Mouse (Mus musculus) CD4-positive, CD25-positive, alpha-beta regulatory T cell, adult 9 weeks (primary cell): ENCODE data around the gene Naxe. TPM values are rescaled to one million over a fixed set of nuclear protein-coding genes. Genes with fewer than 3 reads are reported as not detected.

Experiments
- polyA plus RNA-seq: library from polyadenylated mRNA; unstranded; fragments of 100-300 nt; shearing (Covaris generic); gene quantifications from one replicate; pipeline ENCODE4 v1.2.1, GENCODE M21; 2017

The Naxe gene
- polyA plus RNA-seq, result 102 TPM

DNA sequence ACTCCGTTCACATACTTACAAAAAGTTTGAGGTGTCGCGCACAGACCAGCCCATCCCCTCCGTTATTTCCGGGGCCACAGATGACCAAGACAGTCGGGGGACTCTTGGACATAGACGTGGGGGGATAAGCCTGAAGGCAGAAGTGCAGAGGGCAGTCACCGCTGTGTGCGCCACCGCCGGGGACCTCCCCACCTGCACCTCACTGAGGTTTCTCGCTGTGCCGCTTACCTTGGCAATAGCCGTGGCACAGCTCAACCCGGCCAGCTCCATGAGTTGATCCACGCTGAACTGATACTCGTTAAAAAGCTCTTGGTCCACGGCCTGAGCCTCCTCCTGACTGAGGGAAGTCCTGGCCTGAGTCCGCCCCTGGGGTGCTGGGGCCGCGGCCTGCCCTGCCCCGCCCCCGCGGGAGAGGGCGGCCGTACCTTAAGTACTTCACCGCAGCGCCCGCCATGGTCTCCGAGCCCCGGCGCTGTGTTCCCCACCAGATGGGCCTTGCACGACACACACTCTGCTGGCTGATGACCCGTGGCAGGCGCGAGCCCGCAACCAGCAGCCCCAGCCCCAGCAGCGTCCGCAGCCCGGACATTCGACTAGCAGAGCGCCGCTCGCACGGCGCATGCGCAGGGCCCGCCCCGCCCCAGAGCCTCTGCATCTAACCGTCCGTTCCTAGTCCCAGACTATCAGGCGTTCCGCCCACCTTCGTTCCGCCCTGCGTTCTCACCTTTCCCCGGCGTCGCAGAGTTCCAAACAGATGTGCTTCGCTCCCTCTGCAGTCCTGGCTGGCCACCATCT, at the start of gene Naxe:
Naxe (minus strand) TSS at position 594 of the 795 bp plus-strand sequence.

DNA sequence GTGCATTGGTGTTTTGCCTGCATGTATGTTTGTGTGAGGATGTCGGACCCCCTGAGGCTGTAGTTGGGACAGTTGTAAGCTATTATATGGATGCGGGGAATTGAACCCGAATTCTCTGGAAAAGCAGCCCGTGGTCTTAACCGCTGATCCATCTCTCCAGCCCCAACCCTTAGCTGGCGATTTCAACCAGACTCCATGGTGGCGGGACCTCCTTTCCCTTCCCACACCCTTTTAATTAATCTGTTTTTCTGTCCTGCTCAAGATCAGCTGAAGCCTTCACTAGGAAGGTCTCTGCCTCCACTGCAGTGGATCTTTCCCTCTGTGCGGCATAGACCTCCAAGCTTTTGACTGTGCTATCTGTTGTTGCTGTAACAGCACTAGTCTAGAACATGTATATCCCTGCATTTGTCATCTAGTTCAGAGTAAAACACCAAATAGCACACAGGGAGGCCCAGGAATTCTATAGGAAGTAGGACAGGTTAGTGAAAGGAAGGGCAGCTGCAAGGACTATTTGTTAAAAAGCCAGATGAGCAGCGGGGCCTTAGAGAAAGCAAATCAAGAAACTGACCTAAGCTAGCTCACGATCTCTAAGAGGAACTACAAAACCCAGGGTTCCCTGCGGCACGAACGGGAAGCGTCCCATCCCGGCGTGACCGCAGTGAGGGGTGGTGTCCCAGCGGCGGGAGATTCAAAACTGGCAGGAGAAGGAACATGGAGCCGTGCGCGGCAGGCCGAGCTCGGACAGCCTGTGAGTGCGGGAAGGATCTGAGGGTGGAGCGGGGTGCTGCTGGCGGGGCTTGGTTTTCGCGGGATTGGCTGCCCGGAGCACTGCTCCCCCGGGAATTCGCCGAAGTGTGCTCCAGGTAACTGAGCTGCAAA, 23.3 kb upstream of the Naxe start, which contains the start of gene Iqgap3:
Iqgap3 (plus strand) TSS at position 627 of the 879 bp plus-strand sequence.

DNA sequence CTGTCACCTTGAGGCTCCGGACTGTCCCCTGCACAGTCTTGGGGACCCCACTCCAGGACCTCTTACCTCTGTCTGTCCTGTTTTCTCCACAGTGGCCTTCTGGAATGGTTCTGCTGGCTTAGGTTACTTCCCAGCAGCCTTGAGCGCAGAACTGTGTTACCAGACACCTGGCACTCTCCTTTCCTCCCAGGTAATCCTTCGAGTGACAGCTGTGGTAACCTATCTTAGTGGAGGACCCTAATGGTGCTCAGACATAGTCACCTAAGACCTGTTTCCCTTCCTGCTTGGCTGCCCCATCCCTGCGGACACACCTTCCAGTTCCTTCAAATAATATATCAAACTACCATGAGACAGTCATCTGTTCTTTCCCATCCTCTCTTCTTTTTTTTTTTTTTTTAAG, 19.9 kb upstream of the Naxe start, which contains the start of gene Ttc24:
Ttc24 (minus strand) TSS at position 101 of the 400 bp plus-strand sequence.

DNA sequence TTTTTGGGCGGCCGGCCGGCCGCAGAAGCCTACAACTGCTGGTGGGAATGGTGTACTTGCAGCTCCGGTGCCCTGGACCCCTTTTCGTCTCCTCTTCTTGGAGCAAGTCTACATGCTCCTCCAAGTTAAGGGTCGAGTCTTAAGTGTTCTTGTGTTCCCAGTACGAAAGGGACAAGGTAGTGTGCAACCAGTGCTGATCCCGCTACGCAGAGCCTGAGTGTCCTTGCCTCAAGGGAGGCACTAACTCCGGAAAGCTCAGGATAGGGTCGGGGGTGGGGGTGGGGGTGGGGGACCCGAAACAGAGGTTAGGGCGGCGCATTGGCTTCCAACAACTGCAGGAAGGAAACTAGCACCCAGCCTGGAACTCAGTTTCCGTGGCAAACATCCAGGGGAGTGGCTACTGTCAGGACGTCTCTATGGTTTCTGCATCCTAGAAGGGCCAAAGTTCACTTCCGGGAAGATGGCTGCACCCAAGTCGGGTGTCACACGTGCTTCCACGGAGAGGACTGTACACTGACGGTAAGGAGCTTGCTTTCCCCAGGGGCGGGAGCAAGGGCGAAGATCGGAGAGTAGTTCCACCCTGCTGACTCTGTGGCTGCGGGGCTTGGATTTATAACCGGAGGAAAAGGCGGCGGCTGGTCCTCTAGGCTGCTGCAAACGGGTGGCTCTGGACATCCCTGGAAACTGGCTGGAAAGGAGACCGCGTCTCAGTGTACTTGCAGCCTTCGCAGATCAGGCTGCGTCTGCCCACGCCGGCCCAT, 15.5 kb downstream of the Naxe start, which contains the start of gene Gpatch4:
Gpatch4 (plus strand) TSS at position 448 of the 761 bp plus-strand sequence.

DNA sequence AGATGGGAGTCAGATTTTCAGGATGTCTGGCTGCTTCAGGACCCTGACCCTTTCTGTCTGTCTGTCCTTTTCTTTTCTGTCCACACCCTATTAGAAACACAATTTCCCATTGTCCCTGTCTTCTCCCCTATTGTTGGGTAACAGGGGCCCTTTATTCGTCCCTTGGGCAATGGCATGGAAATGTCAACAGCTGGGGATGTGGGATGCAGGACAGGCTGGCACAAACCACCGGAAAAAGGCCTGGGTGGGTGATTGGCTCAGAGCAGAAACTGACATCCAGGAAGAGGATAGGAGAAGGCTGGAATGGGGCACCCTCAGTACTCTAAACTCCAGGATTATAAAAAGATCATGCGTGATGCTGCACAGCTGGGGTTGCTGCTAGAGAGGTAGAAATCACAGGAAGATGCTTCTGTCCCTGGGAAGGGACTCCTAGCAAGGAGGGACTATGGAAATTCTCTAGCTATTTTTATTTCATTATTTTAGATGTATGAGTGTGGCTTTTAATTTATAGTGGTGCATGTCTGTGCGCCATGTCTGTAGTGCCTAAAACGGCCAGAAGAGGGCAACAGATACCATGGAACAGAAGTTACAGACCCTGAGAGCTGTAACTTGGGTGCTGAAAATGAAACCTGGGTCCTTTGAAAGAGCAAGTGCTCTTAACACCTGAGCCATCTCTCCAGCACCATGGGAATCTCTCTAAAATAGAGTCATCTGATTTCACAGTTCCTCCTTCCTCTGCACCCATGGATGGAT, 30.7 kb downstream of the Naxe start, which contains the start of gene Hapln2:
Hapln2 (minus strand) TSS at position 150 of the 753 bp plus-strand sequence.

Other genes with a start within 250 kb of the Naxe start
- gene Pear1, start 234.2 kb downstream of the Naxe start, polyA plus RNA-seq, result 64.2 TPM
- 289 TPM for gene Sh2d2a, start 211.7 kb downstream of the Naxe start, polyA plus RNA-seq
- 8.1 TPM for gene Prcc, start 172.9 kb downstream of the Naxe start, polyA plus RNA-seq
- gene Hdgf, start 152.2 kb downstream of the Naxe start, polyA plus RNA-seq, result 24.7 TPM
- gene Mrpl24, start 139.0 kb downstream of the Naxe start, polyA plus RNA-seq, result 148 TPM
- 8.1 TPM for gene Isg20l2, start 128.2 kb downstream of the Naxe start, polyA plus RNA-seq
- gene Rrnad1, start 127.8 kb downstream of the Naxe start, polyA plus RNA-seq, result 31.9 TPM
- not detected for gene Crabp2, start 109.8 kb downstream of the Naxe start, polyA plus RNA-seq
- gene Nes, start 87.4 kb downstream of the Naxe start, polyA plus RNA-seq, result 0.06 TPM
- gene Bcan, start 58.3 kb downstream of the Naxe start, polyA plus RNA-seq, result not detected
- not detected for gene Hapln2, start 30.9 kb downstream of the Naxe start, polyA plus RNA-seq
- 43.6 TPM for gene Gpatch4, start 15.4 kb downstream of the Naxe start, polyA plus RNA-seq
- gene Ttc24, start 19.8 kb upstream of the Naxe start, polyA plus RNA-seq, result not detected
- 0.84 TPM for gene Iqgap3, start 23.5 kb upstream of the Naxe start, polyA plus RNA-seq
- 22.5 TPM for gene Mef2d, start 83.9 kb upstream of the Naxe start, polyA plus RNA-seq
- not detected for gene Rhbg, start 196.2 kb upstream of the Naxe start, polyA plus RNA-seq
- gene Gm38392, start 228.7 kb upstream of the Naxe start, polyA plus RNA-seq, result not detected
- 13.7 TPM for gene Tsacc, start 238.5 kb upstream of the Naxe start, polyA plus RNA-seq
- gene Cct3, start 238.6 kb upstream of the Naxe start, polyA plus RNA-seq, result 344 TPM